Mouse (Mus musculus) lung, postnatal 0 days (tissue): Measurements from ENCODE around the gene Rangrf. TPM values are rescaled to one million over a fixed set of nuclear protein-coding genes. Genes with fewer than 3 reads are reported as not detected.
A peak's percentile ranks its signal among the peaks of the same experiment; 100 is the strongest.

Experiments
- ATAC-seq: fragments of 200-750 bp; cut with Nextera tagmentation; 2 replicates; pipeline ENCODE4 v1.8.0; 2017; ENCODE audit warnings: moderate library complexity
- DNase-seq: peaks from one replicate; pipeline ENCODE4 v3.0.0-alpha.2; 2016; ENCODE audit warnings: low spot score
- H3K27ac ChIP-seq: fragments of 300-500 bp; sonication (generic); 2 replicates; pipeline ENCODE4 v1.5.1; 2014; ENCODE audit warnings: antibody characterized with exemption, mild to moderate bottlenecking, low read length, mixed read lengths
- H3K27me3 ChIP-seq: fragments of 300-500 bp; sonication (generic); replicated peaks from 2 replicates; pipeline ENCODE4 v1.6.1; 2014; ENCODE audit warnings: low read length, mixed read lengths; ENCODE audit not compliant: insufficient read depth
- H3K36me3 ChIP-seq: fragments of 300-500 bp; sonication (generic); 2 replicates; pipeline ENCODE4 v1.6.1; 2014; ENCODE audit warnings: low read length, mixed read lengths; ENCODE audit not compliant: insufficient read depth
- H3K4me1 ChIP-seq: fragments of 300-500 bp; sonication (generic); 2 replicates; pipeline ENCODE4 v1.6.1; 2014; ENCODE audit warnings: antibody characterized with exemption, low read depth, low read length, mixed read lengths; ENCODE audit not compliant: insufficient read depth
- H3K4me2 ChIP-seq: fragments of 300-500 bp; sonication (generic); replicated peaks from 2 replicates; pipeline ENCODE4 v1.6.1; 2014; ENCODE audit warnings: low read depth, mild to moderate bottlenecking, low read length, moderate library complexity, mixed read lengths
- H3K4me3 ChIP-seq: fragments of 300-500 bp; sonication (generic); 2 replicates; pipeline ENCODE4 v1.5.1; 2014; ENCODE audit warnings: low read depth, low read length
- H3K9ac ChIP-seq: fragments of 300-500 bp; sonication (generic); replicated peaks from 2 replicates; pipeline ENCODE4 v1.6.1; 2014; ENCODE audit warnings: low read depth, mild to moderate bottlenecking
- H3K9me3 ChIP-seq: fragments of 300-500 bp; sonication (generic); 2 replicates; pipeline ENCODE4 v1.6.1; 2016; ENCODE audit warnings: low read length, mixed read lengths
- CTCF ChIP-seq: IDR thresholded peaks from 2 replicates; pipeline ENCODE4 v1.5.1; 2016; ENCODE audit warnings: antibody characterized with exemption, mild to moderate bottlenecking
- EP300 ChIP-seq: IDR thresholded peaks from 2 replicates; pipeline ENCODE4 v1.6.1; 2016; ENCODE audit warnings: antibody characterized with exemption, mild to moderate bottlenecking, control low read depth
- WGBS: fragments of 180-500 bp; shearing (Covaris S2); extraction: QIAGEN DNeasy Blood & Tissue Kit; methylation state at CpG from one replicate; pipeline ENCODE4 v1.1.7; 2014; 5-methylcytosine and 5-hydroxymethylcytosine counted together
- polyA plus RNA-seq: library from polyadenylated mRNA; unstranded; fragments of >200 nt; fragmentation: Nextera tagmentation; extraction: Ambion mirVana; gene quantifications from 2 replicates; pipeline ENCODE4 v1.2.1, GENCODE M21; 2015

The Rangrf gene
- polyA plus RNA-seq, 1 experiment from 2014 or later = 18.3 TPM

- ATAC-seq = no peak
- peaks cover 4% of the 10 kb centered on the region; the same call in 1 of the 2 replicates for H3K27me3 ChIP-seq
- H3K9ac ChIP-seq = no peak overlapping the region
- peak overlapping the region; percentile 31 for H3K4me3 ChIP-seq
- H3K36me3 ChIP-seq = no peaks in the 10 kb centered on the region
- 0 out of 2 replicates have a peak, but pooled peaks cover 2% of the 10 kb centered on the region for H3K4me1 ChIP-seq
- TF ChIP-seq EP300 = no peak
- no peak for TF ChIP-seq CTCF
- H3K27ac ChIP-seq = no peak overlapping the region
- H3K9me3 ChIP-seq = no peaks in the 10 kb centered on the region
- H3K4me2 ChIP-seq = peak overlapping the region; percentile 55
- DNase-seq = no peak
- WGBS = 5% methylated on average over 17 of the region's 17 CpGs
Observed at GRCm38 (mm10) chr11:68954408-68954807, 20.6 kb downstream of the Rangrf start.

GRCm38 (mm10) chr11:68953903-68954302 is 21.1 kb downstream of the Rangrf start:
- Histone ChIP-seq H3K9me3 (no peaks in the 10 kb centered on the region), H3K4me2 (peak overlapping the region; percentile 55), H3K4me1 (0 out of 2 replicates have a peak, but pooled peaks cover 2% of the 10 kb centered on the region), H3K4me3 (peak overlapping the region; percentile 31; the same call in 1 of the 2 replicates), H3K27me3 (peaks cover 4% of the 10 kb centered on the region; the same call in 1 of the 2 replicates), H3K9ac (no peak overlapping the region), H3K36me3 (no peaks in the 10 kb centered on the region; the same call in 1 of the 2 replicates), H3K27ac (no peak overlapping the region)
- TF ChIP-seq EP300 (no peak), CTCF (no peak)
- ATAC-seq = no peak
- no peak for DNase-seq
- WGBS = 10% methylated on average over 13 of the region's 13 CpGs

GRCm38 (mm10) chr11:68947542-68947993 is 27.4 kb downstream of the Rangrf start:
- no peak for TF ChIP-seq EP300
- no peak for TF ChIP-seq CTCF
- Histone ChIP-seq H3K4me1 (no peaks in the 10 kb centered on the region), H3K27ac (no peak overlapping the region), H3K9ac (no peak overlapping the region), H3K9me3 (no peaks in the 10 kb centered on the region), H3K4me2 (no peak overlapping the region), H3K27me3 (no peaks in the 10 kb centered on the region), H3K36me3 (no peaks in the 10 kb centered on the region; the same call in 1 of the 2 replicates), H3K4me3 (no peak overlapping the region)
- DNase-seq (no peak), ATAC-seq (no peak)
- WGBS = 27% methylated on average over 12 of the region's 12 CpGs

GRCm38 (mm10) chr11:68946806-68947440 is 28.1 kb downstream of the Rangrf start:
- TF ChIP-seq CTCF = no peak
- TF ChIP-seq EP300 = no peak
- H3K36me3 ChIP-seq = no peaks in the 10 kb centered on the region; the same call in 1 of the 2 replicates
- peak overlapping the region; percentile 25; the same call in 1 of the 2 replicates for H3K4me2 ChIP-seq
- H3K9me3 ChIP-seq = no peaks in the 10 kb centered on the region
- ATAC-seq (peak; percentile 48; the same call in 1 of the 2 replicates), DNase-seq (peak; percentile 25)
- WGBS = 26% methylated on average over 13 of the region's 16 CpGs
- no peak overlapping the region for H3K4me3 ChIP-seq
- H3K9ac ChIP-seq = no peak overlapping the region
- H3K27ac ChIP-seq = no peak overlapping the region
- H3K4me1 ChIP-seq = no peaks in the 10 kb centered on the region
- no peaks in the 10 kb centered on the region for H3K27me3 ChIP-seq

- H3K27ac ChIP-seq = no peak overlapping the region
- H3K27me3 ChIP-seq = no peaks in the 10 kb centered on the region
- no peaks in the 10 kb centered on the region; the same call in 1 of the 2 replicates for H3K36me3 ChIP-seq
- TF ChIP-seq EP300 (no peak), CTCF (no peak)
- 83% methylated on average over 4 of the region's 4 CpGs for WGBS
- DNase-seq (no peak), ATAC-seq (no peak)
- no peak overlapping the region for H3K9ac ChIP-seq
- H3K4me1 ChIP-seq = no peaks in the 10 kb centered on the region
- H3K4me3 ChIP-seq = no peak overlapping the region
- H3K4me2 ChIP-seq = no peak overlapping the region
- H3K9me3 ChIP-seq = no peaks in the 10 kb centered on the region
Observed at GRCm38 (mm10) chr11:68946001-68946400, 29.0 kb downstream of the Rangrf start.

GRCm38 (mm10) chr11:68945245-68945644 is 29.7 kb downstream of the Rangrf start:
- no peak for DNase-seq
- no peak for TF ChIP-seq EP300
- TF ChIP-seq CTCF = no peak
- WGBS = 79% methylated on average over 2 of the region's 2 CpGs

More at GRCm38 (mm10) chr11:68945245-68945644, 29.7 kb downstream of the Rangrf start:
- Histone ChIP-seq H3K27ac (no peak overlapping the region), H3K9ac (no peak overlapping the region), H3K9me3 (no peaks in the 10 kb centered on the region), H3K4me1 (peaks cover 3% of the 10 kb centered on the region; the same call in 1 of the 2 replicates), H3K4me2 (no peak overlapping the region), H3K36me3 (no peaks in the 10 kb centered on the region; the same call in 1 of the 2 replicates), H3K27me3 (no peaks in the 10 kb centered on the region), H3K4me3 (no peak overlapping the region)
- ATAC-seq = no peak
